Mouse (Mus musculus) kidney, adult 2 months (tissue): ENCODE data around the gene Lasp1. TPM values are rescaled to one million over a fixed set of nuclear protein-coding genes. Genes with fewer than 3 reads are reported as not detected.
A peak's percentile ranks its signal among the peaks of the same experiment; 100 is the strongest.

Experiments
- DNase-seq: peaks from one replicate; pipeline ENCODE4 v3.0.0; 2021
- H3K27ac ChIP-seq: fragments of 200-500 bp; 2 replicates; pipeline ENCODE4 v1.5.1; 2012; ENCODE audit warnings: low read depth, low read length, control low read depth, inconsistent platforms; ENCODE audit not compliant: insufficient read depth
- H3K27me3 ChIP-seq: fragments of 200-500 bp; replicated peaks from 2 replicates; pipeline ENCODE4 v1.6.1; 2012; ENCODE audit warnings: mild to moderate bottlenecking, moderate library complexity, low read length, inconsistent platforms; ENCODE audit not compliant: control insufficient read depth, insufficient read depth
- H3K36me3 ChIP-seq: fragments of 200-500 bp; 2 replicates; pipeline ENCODE4 v1.6.1; 2012; ENCODE audit warnings: mild to moderate bottlenecking, moderate library complexity, low read length, inconsistent platforms; ENCODE audit not compliant: control insufficient read depth, insufficient read depth
- H3K4me1 ChIP-seq: fragments of 200-500 bp; 2 replicates; pipeline ENCODE4 v1.6.1; 2011; ENCODE audit warnings: low read length; ENCODE audit not compliant: control insufficient read depth, insufficient read depth
- H3K4me3 ChIP-seq: fragments of 200-500 bp; 2 replicates; pipeline ENCODE4 v1.5.1; 2011; ENCODE audit warnings: mild to moderate bottlenecking, low read depth, low read length, control low read depth; ENCODE audit not compliant: insufficient read depth
- CTCF ChIP-seq: fragments of 200-500 bp; conservative IDR thresholded peaks from 2 replicates; pipeline ENCODE4 v1.5.1; 2011; ENCODE audit warnings: low read depth, mild to moderate bottlenecking, control low read depth, low read length, moderate library complexity, mixed read lengths; ENCODE audit not compliant: insufficient read depth, insufficient read length
- POLR2A ChIP-seq: fragments of 200-500 bp; IDR thresholded peaks from one replicate; pipeline ENCODE4 v1.6.1; 2011; ENCODE audit warnings: low read depth, low read length, control low read depth
- WGBS: fragments of 180-500 bp; shearing (Covaris S2); methylation state at CpG from one replicate; pipeline ENCODE4 v1.1.7; 2018; 5-methylcytosine and 5-hydroxymethylcytosine counted together
- polyA plus RNA-seq: library from polyadenylated mRNA; depleted of rRNA; stranded (reverse); fragments of >200 nt; gene quantifications from 2 replicates; pipeline ENCODE4 v1.2.3, GENCODE M21; 2012

Lasp1 gene
- polyA plus RNA-seq, 1 experiment, result 106 TPM

DNA sequence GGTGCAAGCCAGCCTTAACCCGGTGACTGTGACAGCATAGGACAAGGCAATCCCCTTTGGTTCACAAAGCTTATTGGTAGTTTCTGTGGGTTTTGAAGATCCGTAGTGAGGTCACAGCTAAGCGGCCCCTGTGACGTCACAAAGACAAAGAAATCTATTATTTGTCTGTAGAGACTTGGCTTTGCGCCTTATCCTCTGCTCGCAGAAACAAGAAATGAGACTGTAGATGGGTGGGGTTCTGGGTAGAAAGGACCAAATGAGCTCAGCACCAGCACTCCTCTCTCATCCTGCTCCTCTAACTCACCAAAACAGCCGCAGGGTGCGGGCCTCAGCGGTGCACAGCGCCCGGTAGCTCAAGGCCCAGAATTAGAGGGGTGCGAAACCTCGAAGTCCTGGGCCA lies 23.6 kb upstream of the Lasp1 start:
- no peak for DNase-seq
- H3K27me3 ChIP-seq, result no peaks in the 10 kb centered on the region
- TF ChIP-seq CTCF (no peak), POLR2A (no peak)
- peaks cover 7% of the 10 kb centered on the region for H3K36me3 ChIP-seq
- no peaks in the 10 kb centered on the region for H3K4me1 ChIP-seq
- WGBS, result 82% methylated on average over 13 of the region's 13 CpGs
- no peak overlapping the region for H3K4me3 ChIP-seq
- no peak overlapping the region for H3K27ac ChIP-seq

DNA sequence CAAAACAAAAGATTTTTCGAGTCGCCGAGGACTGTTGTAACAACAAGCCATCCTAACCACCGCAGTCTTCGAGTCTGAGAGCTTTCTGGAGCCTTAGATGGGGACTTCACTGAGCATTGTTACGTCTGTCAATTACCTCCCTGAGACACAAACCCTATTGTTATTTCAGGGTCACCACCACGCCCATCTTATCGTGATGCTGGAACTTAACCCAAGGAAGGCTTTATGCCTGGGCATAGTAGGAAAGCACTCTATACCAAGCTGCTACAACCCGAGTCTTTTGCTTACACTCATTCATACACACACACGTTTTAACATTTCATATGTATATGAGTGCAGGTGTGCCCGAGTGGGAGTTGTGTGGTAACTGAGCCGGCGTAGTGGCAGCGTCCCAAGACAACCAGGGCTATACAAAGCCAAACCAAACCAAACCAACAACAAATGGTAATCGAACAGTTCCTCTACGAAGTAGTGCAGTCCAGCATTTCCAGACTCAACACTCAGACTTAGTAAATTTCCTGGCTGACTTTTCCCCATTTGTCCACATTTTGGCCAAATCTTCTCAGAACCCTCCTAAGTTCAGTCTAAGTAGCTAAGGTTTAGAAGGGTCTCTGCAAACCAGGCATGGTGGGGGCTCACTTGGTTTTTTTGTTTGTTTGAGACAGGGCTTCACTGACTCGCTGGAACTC lies 22.8 kb upstream of the Lasp1 start, which contains the start of gene 1700001P01Rik:
1700001P01Rik (minus strand) TSS at position 111 of the 689 bp plus-strand sequence.
- no peak for DNase-seq
- Histone ChIP-seq H3K27ac (no peak within 1 kb of the TSS), H3K36me3 (peaks cover 10% of the 10 kb centered on the region), H3K4me3 (no peak within 1 kb of the TSS), H3K4me1 (peaks cover 6% of the 10 kb centered on the region; the same call in 1 of the 2 replicates), H3K27me3 (no peaks in the 10 kb centered on the region)
- 61% methylated on average over 17 of the region's 17 CpGs for WGBS
- TF ChIP-seq CTCF, result no peak
- no peak for TF ChIP-seq POLR2A

DNA sequence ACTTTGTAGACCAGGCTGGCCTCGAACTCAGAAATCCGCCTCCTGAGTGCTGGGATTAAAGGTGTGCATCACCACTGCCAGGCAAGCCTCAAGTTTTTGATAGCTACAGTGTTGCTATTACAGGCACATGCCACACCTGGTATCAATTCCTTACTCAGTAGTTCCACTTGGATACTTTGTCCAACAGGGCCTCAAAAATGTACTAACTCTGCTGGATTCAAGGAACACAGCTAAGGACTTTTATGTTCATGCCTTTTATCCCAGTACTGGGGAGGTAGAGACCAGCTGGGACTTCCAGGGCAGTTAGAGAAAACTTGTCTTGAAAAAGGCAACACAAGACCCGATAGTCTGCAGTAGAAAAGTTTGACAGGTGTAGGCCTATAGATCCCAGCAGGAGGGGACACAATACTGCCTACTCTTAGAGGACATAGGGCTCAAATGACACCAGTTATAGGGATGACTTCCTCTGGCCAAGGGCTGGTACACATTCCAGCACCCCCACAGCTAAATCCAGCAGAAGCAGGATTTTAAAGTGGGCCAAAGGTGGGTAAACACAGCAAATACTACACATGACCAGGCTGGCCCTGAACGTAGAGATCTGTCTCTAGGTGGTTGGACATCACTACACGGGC lies 22.2 kb upstream of the Lasp1 start:
- Histone ChIP-seq H3K36me3 (peaks cover 10% of the 10 kb centered on the region), H3K27ac (no peak overlapping the region), H3K4me1 (peaks cover 6% of the 10 kb centered on the region; the same call in 1 of the 2 replicates), H3K27me3 (no peaks in the 10 kb centered on the region), H3K4me3 (no peak overlapping the region)
- TF ChIP-seq POLR2A (no peak), CTCF (no peak)
- no peak for DNase-seq
- 66% methylated on average over 5 of the region's 5 CpGs for WGBS

DNA sequence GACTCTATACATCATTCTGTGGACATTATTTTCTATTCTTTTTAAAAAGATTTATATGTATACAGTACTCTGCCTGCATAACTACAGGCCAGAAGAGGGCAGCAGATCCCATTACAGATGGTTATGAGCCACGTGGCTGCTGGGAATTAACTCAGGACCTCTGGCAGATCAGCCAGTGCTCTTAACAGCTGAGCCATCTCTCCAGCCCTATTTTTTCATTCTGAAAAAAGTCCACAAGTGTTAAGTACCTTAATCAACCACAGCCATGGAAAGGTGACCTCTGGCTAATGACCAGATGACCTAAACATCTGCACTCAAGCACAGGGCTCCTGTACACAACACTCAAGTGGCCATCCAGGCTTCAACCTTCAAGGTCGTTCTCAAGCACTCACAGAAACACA lies 21.7 kb upstream of the Lasp1 start:
- H3K4me1 ChIP-seq, result peaks cover 6% of the 10 kb centered on the region; the same call in 1 of the 2 replicates
- peaks cover 10% of the 10 kb centered on the region for H3K36me3 ChIP-seq
- no peak overlapping the region for H3K4me3 ChIP-seq
- WGBS, result 51% methylated on average over 2 of the region's 2 CpGs
- TF ChIP-seq POLR2A (no peak), CTCF (peak; percentile 37)
- no peak overlapping the region for H3K27ac ChIP-seq
- peak; percentile 34 for DNase-seq
- no peaks in the 10 kb centered on the region for H3K27me3 ChIP-seq

DNA sequence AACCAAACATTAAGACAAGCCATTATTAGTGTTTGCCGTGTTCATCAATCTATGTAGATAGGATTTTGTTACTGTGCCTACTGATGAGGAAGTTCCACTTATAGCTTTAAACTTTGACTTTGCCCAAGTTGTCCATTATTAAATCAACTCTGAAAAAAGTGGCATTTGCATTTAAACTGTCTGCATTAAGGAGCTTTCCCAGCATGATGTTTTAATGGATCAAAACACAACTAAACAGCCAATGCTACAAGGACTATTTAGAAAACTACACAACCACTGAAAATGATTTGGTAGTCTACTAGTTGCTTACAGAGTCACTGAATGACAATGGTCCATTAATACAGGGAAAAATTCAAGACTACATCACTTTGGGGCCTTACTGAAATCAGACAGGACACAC lies 19.9 kb upstream of the Lasp1 start:
- Histone ChIP-seq H3K4me1 (peaks cover 6% of the 10 kb centered on the region; the same call in 1 of the 2 replicates), H3K36me3 (peaks cover 10% of the 10 kb centered on the region), H3K27ac (no peak overlapping the region), H3K27me3 (no peaks in the 10 kb centered on the region), H3K4me3 (no peak overlapping the region)
- TF ChIP-seq CTCF (no peak), POLR2A (no peak)
- no peak for DNase-seq
- 92% methylated on average over 1 of the region's 1 CpGs for WGBS

DNA sequence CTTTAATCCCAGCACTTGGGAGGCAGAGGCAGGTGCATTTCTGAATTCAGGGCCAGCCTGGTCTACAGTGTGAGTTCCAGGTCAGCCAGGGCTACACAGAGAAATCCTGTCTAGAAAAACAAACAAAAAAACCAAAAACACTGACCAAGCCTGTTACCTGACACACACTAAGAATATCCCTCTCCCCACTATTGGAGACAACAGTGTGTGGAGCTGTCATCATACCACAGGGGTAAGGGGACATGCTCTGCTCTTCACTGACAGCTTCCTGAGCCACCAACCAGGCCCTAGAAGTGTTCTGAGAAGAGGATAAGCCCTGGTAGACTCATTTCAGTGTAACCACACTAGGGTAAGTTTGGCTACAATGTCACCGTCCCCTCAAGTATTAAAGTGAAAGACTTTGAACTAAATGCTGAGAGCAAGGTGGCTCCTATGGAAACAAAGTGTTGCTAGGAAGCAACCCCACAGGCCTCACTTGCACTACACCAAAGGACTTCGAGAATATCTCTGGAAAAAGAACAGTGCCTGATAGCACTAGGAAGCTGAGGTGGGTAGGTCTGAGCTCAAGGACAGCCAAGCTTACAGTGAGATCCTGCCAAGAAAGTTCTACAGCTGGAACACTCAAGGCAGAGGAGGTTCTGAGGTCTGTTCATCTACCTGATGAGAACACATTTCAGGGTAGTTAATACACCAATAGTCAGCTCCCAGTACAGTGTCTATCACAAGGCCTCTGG lies 18.7 kb upstream of the Lasp1 start:
- Histone ChIP-seq H3K27me3 (no peaks in the 10 kb centered on the region), H3K27ac (no peak overlapping the region), H3K4me1 (peaks cover 6% of the 10 kb centered on the region; the same call in 1 of the 2 replicates), H3K36me3 (peaks cover 10% of the 10 kb centered on the region), H3K4me3 (no peak overlapping the region)
- 63% methylated on average over 2 of the region's 2 CpGs for WGBS
- TF ChIP-seq POLR2A, result no peak
- TF ChIP-seq CTCF, result no peak
- DNase-seq, result no peak

DNA sequence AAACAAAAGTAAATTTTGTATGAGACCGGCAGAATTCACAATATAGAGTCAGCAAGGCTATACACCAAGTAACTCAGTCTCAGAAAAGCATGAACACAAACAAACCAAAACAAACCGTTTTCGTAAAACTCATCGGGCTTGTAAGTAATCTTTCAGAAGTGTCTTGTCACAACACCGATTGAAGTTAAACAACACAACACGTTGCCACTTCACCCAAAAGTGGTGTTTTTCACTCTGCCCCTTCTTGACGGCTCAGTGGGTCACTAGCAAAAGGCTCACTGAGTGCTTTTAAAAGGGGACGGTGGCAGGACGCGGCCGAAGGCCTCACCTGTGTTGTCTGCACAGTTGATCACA lies 17.3 kb upstream of the Lasp1 start:
- 1% methylated on average over 11 of the region's 11 CpGs for WGBS
- TF ChIP-seq POLR2A, result no peak
- Histone ChIP-seq H3K4me1 (peaks cover 6% of the 10 kb centered on the region; the same call in 1 of the 2 replicates), H3K27me3 (no peaks in the 10 kb centered on the region), H3K4me3 (peak overlapping the region; percentile 68), H3K27ac (peak overlapping the region; percentile 73), H3K36me3 (peaks cover 8% of the 10 kb centered on the region)
- no peak for DNase-seq
